Mouse (Mus musculus) frontal cortex, postnatal 10 days (tissue): Measurements from ENCODE around the gene Rere.
A peak's percentile ranks its signal among the peaks of the same experiment; 100 is the strongest.
"Not testable (repeated sequence)": the region's sequence is repeated elsewhere in the genome, so short reads cannot be mapped to it uniquely, and the experiment has no call there.

Source experiments
- DNase-seq, 2 experiments: peaks; one replicate each; pipeline ENCODE4 v3.0.0; 2022; ENCODE audit warnings: low spot score in 2 of 2, mixed read lengths in 1 of 2

Gene Rere

GRCm38 (mm10) chr4:150509026-150509712 lies 227.7 kb downstream of the Rere start:
- no peak for DNase-seq

GRCm38 (mm10) chr4:150510036-150510435 lies 228.6 kb downstream of the Rere start:
- no peak for DNase-seq

GRCm38 (mm10) chr4:150513387-150513786 lies 231.9 kb downstream of the Rere start:
- not testable (repeated sequence) for DNase-seq

- DNase-seq = no peak
These were observed 234.8 kb downstream of the Rere start for GRCm38 (mm10) chr4:150516201-150516600.

GRCm38 (mm10) chr4:150517381-150517780 lies 235.9 kb downstream of the Rere start:
- no peak for DNase-seq

- no peak for DNase-seq
These were observed 237.4 kb downstream of the Rere start for GRCm38 (mm10) chr4:150518826-150519225.

- no peak for DNase-seq
These were observed 238.6 kb downstream of the Rere start for GRCm38 (mm10) chr4:150520069-150520468.

- no peak for DNase-seq
These were observed 241.0 kb downstream of the Rere start for GRCm38 (mm10) chr4:150522425-150522824.

- no peak for DNase-seq
These were observed 241.9 kb downstream of the Rere start for GRCm38 (mm10) chr4:150523351-150523750.

- no peak for DNase-seq
These were observed 244.8 kb downstream of the Rere start for GRCm38 (mm10) chr4:150526269-150526668.

- DNase-seq = no peak
These were observed 247.0 kb downstream of the Rere start for GRCm38 (mm10) chr4:150528426-150528825.

- DNase-seq = no peak
These were observed 247.4 kb downstream of the Rere start for GRCm38 (mm10) chr4:150528846-150529245.

GRCm38 (mm10) chr4:150531869-150532268 lies 250.4 kb downstream of the Rere start:
- no peak for DNase-seq

GRCm38 (mm10) chr4:150536821-150537510 lies 255.5 kb downstream of the Rere start:
- no peak for DNase-seq

GRCm38 (mm10) chr4:150539846-150540245 lies 258.4 kb downstream of the Rere start:
- DNase-seq = no peak

- DNase-seq = no peak
These were observed 259.1 kb downstream of the Rere start for GRCm38 (mm10) chr4:150540392-150541094.

GRCm38 (mm10) chr4:150544231-150544630 lies 262.8 kb downstream of the Rere start:
- DNase-seq = no peak

GRCm38 (mm10) chr4:150544652-150545258 lies 263.3 kb downstream of the Rere start:
- peak in 1 of 2 experiments; percentile 21 for DNase-seq

GRCm38 (mm10) chr4:150545775-150546174 lies 264.3 kb downstream of the Rere start:
- DNase-seq = no peak

- not testable (repeated sequence) for DNase-seq
These were observed 264.9 kb downstream of the Rere start for GRCm38 (mm10) chr4:150546296-150546695.

- DNase-seq = no peak
These were observed 267.9 kb downstream of the Rere start for GRCm38 (mm10) chr4:150549393-150549792.
